Mouse (Mus musculus) thymus, adult 18-20 months (tissue): ENCODE results near the gene Fcnb.

Experiments
- DNase-seq, 2 experiments: peaks; one replicate each; pipeline ENCODE4 v3.0.0; 2022; ENCODE audit warnings: mixed read lengths in 2 of 2

The Fcnb gene

DNA sequence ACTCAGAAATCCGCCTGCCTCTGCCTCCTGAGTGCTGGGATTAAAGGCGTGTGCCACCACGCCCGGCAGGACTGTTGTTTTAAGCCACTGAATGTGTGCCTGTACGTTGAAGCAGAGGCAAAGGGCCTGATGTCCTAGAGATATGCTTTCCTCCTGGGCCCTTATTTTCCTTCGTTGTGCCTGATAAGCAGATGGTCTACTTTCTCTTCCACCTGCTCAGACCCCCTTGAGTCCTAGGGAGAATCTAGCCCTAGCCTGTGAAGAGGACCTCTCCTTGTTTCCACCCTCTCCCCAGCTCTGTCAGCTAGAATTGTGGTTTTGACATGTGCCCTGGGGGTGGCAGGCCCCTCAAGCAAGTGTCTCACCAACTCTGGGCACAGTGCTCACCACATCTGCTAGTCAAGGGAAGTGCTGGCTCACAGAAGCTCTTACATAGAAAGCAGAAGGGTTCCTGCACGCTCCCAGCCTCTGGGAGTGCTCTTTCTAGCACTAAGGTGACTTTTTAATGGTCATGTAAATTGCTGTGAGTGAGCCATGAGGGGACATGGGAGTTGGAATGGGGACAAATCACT, 9.0 kb downstream of the Fcnb start:
- no peak for DNase-seq

DNA sequence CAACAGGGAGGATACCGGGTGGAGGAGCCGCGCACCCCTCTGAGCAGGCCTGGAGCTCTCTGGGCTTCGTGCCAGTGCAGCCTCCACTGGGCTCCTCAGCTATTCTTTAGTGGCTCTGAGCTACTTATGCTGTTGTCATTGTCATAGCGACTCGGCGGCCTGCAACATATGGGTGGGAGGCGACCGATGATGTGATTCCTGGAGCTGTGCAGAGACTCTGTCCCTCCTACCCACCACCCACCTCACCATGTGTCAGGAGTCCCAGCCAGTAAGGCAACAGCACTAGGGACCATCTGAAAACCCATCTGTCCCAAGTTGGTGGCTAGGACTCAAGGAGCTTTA, 16.2 kb downstream of the Fcnb start:
- no peak for DNase-seq

DNA sequence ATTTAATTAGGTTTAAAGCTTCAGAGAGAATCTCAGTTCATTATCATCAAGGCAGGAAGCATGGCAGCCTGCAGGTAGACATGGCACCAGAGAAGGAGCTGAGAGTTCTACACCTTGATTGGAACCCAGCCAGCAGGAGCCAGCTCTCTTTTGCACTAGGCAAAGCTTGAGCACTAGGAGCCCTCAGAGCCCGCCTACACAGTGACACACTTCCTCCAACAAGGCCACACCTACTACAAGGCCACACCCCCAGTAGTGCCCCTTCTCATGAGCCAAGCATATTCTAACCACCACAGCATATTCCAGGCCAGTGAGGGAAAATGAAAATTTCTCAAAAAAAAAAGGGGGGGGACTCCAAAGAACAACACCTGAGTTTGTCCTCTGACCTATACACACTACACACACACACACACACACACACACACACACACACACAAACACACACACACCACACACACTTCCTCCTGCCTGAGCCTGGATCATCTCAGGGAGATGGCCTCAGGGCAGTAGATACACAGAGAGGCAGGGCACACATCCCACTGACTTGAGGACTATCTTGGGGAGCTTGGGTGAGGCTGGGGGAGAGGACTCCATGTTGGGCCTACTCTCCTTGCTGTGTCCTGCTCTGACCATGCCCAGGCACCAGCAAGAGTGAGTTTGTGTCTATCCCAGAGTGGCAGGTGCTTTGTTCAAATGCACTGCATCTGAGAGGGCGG, 16.7 kb downstream of the Fcnb start:
- no peak for DNase-seq

DNA sequence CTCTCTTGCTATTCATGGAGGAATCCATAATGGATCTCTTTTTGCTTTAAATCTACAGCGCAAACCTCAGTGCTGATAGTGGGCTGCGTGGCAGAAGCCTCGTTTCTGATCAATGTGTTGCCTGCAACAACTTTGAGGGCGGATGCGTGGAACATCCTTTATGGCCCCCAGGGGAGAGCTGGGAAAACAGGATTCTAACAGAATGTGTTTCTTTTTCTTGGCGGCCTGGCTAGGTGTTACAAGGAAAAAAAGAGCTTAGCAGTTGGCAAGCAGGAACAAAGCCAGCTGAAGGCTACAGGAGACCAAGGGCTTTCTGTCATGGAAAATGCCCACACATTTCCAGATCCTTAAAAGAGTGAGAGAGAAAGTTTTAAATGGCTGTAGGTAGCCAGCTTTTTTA, 17.5 kb downstream of the Fcnb start:
- no peak for DNase-seq

DNA sequence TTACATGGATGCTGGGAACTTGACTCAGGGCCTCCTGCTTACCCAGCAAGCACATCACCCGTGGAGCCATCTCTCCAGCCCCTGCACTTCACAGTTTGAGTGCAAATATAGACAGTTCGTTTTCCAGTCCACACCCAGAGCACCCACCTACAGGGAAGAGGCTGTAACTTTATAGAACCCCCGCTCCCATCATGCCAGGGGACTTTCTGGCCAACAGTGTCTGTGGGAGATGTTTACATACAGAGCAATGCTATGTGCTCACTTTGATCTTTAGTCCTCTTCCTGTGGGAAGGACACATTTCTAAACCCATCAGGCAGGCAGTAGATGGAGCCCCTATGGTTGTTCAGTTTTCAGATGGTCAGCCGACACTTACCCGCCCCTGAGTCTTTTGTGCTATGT, 18.0 kb downstream of the Fcnb start:
- DNase-seq, result no peak

DNA sequence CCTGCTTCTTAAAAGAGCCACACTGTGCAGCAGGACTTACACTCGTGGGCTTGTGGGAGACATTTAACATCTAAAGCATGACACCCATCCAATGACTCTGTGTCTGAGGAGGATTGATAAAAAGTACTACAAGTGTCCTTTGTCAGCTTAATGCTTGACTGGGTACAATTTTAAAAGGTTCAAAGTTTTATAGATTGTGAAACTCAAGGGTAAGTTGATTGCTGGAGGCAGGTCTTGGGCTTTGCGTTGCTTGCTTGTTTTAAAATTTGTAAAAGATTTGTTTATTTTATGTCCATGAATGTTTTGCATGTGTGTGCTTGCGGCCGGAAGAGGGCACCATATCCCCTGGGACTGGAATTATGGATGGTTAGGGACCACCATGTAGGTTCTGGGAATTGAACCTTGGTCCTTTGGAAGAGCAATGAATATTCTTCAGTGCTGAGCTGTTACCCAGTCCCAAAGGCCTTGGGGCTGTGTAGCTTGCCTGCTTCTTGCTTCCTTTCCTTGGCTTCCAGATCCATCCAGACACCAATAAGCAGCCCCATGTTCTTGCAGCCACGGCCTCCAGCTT, 19.5 kb downstream of the Fcnb start:
- DNase-seq, result no peak

DNA sequence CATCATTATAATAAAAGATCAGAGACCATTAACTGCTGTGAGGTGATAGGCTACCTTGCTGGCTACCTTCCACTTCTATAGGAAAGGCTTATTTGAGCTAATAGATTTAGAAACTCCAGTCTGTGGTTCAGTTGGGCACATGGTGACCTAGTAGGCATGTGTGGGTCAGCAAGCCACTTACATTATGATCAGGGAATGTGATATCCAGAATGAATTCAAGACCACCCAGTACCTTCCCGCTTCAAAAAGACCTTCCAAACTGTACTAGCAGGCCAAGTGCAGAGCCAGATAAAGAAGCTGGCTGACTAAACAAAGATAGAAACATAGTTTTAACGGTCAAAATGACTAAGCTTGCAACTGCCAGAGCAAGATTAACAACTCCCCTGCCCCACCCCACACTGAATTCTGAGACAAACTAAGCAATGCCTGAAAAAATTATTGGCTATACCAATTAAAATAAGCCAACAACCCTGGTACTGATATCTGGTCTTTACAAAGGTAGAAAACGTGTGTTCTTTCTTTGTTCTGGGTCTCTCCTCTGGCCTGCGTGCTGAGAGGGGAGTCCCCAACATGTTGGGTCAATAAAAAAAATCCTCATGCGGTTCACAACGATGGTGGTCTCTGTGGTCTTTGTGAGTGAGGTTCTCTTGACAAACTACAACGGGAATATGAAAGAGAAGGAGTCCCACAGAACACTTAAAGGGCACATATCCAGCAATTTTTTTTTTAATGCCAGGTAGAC, 20.2 kb downstream of the Fcnb start:
- DNase-seq, result no peak

DNA sequence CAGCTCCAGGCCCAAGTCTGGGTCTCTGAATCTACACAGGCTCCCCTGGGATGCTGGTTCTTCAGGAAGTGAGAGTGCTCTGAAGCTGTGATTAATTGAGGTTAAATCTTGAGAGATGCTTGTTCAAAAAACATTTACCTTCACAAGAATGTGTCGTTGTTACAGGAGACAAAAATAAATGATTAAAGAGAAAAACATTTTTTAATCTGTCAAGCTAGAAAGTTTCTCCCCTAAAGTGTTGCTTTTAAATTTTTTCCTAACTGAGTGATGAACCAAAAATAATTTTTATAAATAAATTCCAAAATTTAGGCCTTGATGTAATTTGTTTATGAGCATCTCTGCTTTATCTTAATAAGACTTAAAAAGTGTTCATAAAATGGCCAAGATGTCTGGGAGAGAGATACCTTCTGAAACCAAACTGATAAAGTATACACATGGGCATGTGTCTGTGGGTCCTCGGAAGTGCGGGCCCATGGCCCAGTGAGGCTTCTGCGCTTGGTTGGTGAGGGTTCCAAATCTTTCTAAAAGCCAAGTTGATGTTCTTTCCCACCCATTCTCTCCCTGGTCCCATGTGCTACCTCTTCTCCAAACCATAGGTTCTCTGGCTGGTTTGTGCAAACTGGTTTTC, 20.9 kb downstream of the Fcnb start:
- DNase-seq, result no peak

DNA sequence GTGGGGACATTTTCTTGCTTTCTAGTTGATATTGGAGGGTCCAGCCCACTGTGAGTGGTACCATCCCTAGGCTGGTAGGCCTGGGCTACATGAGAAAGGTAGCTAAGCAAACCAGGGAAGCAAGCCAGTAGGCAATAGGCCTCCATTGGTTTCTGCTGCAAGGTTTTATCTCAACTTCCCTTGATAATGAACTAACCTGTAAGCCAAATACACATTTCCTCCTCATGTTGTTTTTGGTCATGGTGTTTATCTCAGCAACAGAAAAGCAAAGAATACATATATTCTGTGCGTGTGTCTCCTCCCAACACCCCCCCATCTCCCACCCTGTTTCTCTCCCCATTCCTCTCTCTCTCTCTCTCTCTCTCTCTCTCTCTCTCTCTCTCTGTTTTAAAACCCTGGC, 24.8 kb downstream of the Fcnb start:
- DNase-seq, result no peak

DNA sequence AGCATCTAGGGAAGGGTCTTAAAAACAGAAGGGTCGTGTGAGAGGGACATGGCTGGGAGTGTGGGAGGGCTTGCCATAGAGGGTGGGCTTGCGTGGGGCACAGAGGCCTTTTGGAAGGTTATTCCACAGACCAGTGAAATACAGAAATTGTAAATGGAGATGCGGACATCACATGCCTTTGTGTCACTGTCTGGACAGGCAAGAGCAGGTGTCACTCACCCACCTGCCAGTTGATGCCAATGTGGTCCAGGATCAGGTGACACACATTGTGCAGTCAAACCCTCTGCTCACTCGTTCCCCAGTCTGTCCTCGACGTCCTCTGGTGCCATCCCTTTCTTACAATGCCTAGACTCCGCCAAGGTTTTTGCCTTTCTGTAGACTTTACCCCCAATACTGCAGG, 37.6 kb downstream of the Fcnb start:
- DNase-seq, result no peak

DNA sequence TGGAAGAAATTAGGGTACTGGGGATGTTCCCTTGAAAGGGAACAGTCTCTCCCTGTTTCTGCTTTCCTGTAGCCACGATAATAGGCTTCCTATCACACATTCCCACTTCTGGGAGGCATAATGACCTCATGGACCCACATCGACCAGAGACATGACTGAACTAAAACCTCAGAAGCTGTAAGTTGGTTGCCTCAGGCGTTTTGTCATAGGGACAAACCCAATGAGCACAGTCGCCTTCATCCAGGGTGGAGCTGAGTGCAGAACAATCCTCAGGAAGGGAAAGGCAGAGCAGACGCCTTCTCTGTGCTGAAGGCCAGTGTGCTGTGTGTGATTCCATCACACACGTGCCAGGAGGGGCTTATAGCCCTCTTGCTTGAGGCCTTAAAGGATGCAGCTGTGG, 38.4 kb downstream of the Fcnb start:
- DNase-seq, result no peak

DNA sequence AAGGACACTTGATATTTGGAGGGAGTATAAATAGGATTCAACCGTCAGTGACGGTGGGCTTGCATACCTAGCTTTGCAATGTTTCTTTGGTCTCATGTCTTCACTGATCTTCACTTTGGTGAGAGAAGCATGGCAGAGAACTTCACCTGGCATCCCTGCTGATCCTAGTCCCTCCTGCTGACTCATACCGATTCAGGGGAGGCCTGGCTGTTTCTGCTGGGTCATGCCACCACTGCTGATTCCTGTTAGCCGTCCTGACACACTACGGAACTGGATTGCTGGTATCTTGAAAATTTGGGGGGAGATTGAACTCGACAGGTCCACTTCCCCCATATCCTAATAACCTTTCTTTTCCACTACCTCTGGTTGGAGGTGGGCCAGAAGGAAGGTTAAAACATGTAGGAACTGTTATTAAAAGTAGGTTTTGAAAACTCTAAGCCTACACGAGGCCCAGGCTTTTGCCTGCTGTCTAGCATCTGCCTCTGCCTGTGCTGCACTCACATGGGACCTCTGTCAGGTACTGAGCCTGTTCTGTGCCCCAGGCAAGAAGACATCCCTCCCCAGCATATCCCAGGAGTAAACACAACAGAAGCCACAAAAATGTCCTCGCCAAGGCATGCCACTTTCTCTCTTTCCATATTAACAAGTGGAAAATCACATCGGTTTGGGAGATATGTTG, 39.6 kb downstream of the Fcnb start:
- DNase-seq, result no peak

DNA sequence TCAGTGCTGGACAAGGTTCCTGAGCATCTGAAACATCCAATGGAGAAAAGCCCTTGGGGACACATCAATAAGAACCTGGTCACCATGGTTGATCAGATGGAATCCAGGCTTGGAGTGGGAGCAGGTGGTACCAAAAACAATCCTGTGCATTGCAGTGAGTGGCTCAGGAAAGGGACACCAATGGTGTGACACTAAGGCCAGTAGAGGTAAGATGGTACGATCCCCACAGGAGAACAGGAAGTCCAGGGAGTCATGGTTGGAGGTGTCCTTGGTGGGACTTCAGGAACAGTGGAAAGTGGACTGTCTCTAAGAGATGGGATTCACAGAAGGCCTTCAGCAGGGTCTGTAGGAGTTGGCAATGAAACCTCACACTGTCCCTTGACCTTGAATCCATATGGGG, 44.2 kb downstream of the Fcnb start:
- DNase-seq, result no peak

DNA sequence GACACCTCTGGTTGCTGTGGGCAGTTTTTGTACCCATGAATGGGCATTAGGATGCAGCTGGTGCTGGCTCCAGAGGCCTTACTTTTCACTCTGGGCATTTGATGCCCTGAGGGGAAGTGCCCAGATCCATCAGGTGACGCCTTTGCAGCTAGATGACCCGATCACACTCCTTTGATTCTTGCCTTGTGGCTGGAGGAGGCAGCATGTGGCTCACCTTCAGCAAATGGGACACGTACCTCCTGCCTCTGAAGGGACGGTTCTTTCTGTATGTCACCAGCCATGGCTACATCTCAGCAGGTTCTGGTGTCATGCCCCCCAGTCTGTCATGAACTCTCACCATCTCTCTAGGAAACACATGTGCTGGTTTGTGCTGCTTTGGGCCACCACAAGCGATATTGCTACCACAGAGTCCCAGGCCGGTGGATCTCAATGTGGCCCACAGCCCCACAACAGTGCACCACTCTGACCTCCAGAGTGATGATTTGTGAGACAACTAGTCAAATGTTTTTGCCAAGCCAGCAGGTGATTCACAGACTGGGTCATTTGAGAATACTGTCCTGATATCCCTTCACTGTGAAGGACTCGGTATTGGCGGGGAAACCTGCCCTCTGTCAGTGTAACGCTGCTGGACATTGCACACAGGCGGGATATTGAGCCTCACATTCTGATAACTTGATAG, 44.9 kb downstream of the Fcnb start:
- DNase-seq, result no peak

DNA sequence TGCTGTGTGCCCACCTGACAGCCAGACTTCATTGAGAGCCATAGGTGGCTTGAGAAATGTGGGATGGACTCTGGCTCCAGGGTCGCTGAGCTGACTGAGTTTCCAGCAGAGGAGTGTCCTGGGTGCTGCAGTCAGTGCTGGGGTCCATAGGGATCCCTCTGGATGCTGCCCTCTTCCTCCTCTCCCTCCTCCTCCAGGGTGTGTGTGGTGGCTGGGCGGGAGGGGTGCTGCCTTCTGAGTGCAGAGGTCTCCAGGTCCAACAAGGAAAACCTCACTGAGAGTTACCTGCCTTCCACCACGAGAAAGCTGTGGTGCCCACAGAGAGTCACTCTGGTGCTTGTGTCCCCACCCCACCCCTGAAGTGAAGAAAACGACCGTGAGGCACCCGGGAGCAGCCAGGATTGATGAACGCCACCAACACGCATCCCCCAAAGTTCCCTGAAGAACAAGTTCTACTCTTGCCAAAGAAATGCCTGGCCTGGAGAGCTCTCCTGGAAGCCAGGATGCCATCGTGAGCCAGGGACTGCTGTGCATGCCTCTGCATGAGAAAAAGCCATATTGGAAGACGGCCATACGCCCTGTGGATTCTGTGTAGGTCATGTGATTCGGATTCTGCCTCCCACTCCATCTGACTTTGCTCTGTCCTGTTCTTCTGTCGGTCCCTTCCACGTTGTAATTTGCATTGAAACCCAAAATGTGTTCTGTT, 46.1 kb downstream of the Fcnb start:
- DNase-seq, result no peak

DNA sequence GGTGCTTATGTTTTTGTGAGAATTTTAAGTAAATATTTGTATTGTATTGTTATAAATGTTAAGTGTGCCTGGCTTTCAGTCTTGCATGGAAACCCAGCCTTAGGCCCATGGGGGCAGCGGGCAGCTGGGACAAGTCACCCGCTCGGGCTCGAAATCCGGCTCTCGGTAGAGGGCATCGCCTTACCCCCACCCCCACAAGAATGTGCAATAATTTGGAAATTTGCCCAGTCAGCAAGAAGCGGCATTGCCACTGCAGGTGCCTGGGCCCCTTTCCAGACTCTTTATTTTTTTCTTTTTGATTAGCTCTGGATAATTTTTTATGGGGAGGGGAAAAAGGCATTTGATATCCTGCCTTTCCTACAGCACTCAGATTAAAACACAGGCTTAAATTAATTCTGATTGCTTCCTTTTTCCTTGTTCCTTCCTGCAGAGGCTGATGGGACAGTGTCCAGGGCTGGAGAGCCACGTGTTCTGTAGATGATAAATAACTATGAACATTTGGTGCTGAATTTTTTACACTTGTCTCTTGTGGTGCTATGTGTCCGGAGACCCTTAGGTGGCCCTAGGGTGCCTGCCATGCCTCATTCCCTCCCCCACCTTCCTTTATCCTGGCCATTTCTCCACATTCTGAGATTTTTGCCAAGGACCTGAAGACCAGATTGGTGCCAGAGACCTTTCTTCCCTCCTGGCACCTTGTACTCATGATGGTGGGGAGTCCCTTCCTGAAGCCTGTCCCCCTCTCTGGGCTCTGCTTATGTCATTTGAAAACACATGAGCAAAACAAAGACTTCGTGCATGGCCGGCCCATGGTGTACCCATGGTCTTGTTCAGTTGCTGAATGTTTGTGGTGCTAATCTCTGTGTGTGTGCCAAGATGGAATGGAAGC, 46.9 kb downstream of the Fcnb start:
- DNase-seq, result no peak

DNA sequence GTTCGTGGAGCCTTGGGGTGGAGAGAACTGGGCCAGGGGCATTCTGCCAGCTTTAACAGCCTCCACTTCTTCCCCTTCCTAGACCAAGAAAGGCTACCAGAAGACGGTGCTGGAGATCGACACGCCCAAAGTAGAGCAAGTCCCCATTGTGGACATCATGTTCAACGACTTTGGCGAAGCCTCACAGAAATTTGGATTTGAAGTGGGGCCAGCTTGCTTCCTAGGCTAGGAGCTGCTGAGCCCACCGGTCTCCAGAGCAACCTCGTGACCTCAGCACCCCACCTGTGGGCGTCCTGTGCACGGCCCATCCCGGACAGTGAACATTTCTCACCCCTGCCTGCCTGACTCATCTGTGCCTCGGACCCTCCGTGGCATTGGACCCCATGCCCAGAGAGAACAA, 47.9 kb downstream of the Fcnb start:
- DNase-seq, result no peak

DNA sequence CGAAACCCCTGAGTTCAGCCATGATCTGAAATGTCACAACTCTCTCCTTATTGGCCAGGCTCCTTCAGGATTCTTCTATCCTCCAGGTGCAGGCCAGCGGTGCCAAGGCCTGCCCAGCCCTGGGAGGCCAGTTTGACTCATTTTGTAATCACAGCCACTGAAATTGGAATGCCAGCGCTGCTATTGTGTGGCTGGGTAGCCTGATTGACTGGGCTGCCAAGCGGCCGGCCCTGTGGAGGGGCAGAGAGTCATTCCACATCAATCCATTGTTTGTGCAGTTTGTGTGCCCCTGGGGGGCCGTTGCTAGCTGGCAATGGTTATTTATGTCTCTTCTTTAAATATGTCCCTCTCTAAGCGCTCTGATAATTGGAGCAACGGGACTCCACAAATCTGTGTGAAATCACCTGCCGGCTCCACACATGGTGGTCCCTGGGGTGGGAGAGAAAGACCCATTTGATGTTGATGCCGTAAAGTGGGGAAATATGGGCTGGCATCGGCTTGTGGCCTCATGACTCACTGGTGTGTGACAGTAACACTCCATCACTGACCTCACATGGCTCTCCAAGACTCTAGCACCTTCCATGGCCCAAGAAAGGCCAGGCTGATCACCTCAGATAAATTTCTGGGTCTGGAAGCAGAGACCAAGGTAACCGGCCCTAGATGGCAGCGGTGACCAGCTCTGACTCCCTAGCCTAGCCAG, 50.5 kb downstream of the Fcnb start:
- no peak for DNase-seq

DNA sequence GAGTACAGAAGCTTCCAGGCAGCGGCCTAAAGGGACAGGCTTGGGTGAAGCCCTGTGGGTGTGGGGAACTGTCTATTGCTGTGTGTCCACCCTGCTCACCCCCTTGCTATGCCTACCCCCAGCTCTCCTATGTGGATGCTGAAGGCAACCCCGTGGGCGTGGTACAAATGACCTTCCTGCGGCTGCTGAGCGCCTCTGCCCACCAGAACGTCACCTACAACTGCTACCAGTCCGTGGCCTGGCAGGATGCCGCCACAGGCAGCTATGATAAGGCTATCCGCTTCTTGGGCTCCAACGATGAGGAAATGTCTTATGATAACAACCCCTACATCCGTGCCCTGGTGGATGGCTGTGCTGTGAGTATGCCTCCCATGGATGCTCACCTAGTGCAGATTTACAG, 52.2 kb downstream of the Fcnb start:
- no peak for DNase-seq

DNA sequence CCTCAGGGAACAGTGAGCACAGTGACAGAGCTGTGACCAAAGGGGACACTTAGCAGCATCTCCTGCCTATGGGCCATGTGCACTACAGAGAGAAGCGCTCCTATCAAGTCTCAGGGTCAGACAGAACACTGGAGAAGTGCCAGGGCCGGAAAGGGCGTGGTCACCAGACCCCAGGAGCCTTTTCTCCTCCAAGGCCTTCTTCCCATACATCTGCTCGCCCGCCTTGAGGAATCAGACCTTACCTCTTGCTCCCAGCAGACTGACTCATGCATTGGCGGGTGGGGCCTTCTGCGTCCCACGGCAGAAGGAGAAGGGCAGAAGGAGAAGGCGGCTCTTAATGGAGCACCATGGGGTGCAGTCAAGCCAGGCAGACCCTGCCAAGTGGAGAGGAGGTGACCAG, 52.8 kb downstream of the Fcnb start:
- DNase-seq, result no peak
